Mouse (Mus musculus): Measurements from ENCODE around the gene Ets1.

DNA sequence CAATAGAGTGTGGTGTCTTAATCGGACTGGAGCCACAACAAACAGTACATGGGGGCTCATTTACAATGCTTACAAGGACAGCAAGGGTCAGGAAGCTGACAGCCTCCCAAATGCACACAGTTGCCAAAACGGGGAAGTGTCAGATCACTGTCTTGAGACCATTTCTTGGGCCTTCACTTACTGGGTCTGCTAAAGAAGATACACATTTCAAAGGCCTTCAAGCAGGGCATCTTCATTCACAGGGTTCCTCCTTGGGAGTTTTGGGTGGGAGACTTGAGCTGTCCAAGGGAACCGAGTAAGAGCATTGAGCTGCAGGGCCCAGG is 83.9 kb downstream of the Ets1 start:
- TF ChIP-seq CTCF (IDR thresholded peaks at IDR 0.05) (no peak), EP300 (IDR thresholded peaks at IDR 0.05) (no peak)
